Mouse (Mus musculus) embryo, embryonic 11 days (tissue): Measurements from ENCODE around the gene Armcx5.
A peak's percentile ranks its signal among the peaks of the same experiment; 100 is the strongest.
"Not testable (repeated sequence)": the region's sequence is repeated elsewhere in the genome, so short reads cannot be mapped to it uniquely, and the experiment has no call there.

Source experiments
- DNase-seq: peaks from one replicate; pipeline ENCODE4 v3.0.0-alpha.2; 2015

Armcx5 gene

GRCm38 (mm10) chrX:135742304-135743055 lies at the start of gene Armcx5, which contains the start of gene Gprasp1:
Armcx5 (plus strand) TSS chrX:135742733.
Gprasp1 (plus strand) TSS chrX:135742733.
- DNase-seq = peak; percentile 92

GRCm38 (mm10) chrX:135693633-135694032 lies 48.9 kb upstream of the Armcx5 start, which contains the start of gene Tcp11x2:
Tcp11x2 (minus strand) TSS chrX:135693790.
- DNase-seq = no peak

GRCm38 (mm10) chrX:135703111-135703510 lies 39.4 kb upstream of the Armcx5 start:
- DNase-seq = no peak

GRCm38 (mm10) chrX:135704349-135704748 lies 38.2 kb upstream of the Armcx5 start:
- no peak for DNase-seq

GRCm38 (mm10) chrX:135712845-135713244 lies 29.7 kb upstream of the Armcx5 start:
- DNase-seq = no peak

GRCm38 (mm10) chrX:135725161-135725560 lies 17.4 kb upstream of the Armcx5 start, which contains the start of gene Tmsb15a:
Tmsb15a (minus strand) TSS chrX:135725261.
- no peak for DNase-seq

GRCm38 (mm10) chrX:135738730-135739520 lies 3.6 kb upstream of the Armcx5 start:
- no peak for DNase-seq

GRCm38 (mm10) chrX:135743056-135743355 lies 473 bp downstream of the Armcx5 start:
- peak; percentile 5 for DNase-seq

- not testable (repeated sequence) for DNase-seq
These were observed 2.8 kb downstream of the Armcx5 start for GRCm38 (mm10) chrX:135745376-135745775.

GRCm38 (mm10) chrX:135752832-135753231 lies 10.3 kb downstream of the Armcx5 start:
- DNase-seq = peak; percentile 73

- peak; percentile 24 for DNase-seq
These were observed 19.2 kb downstream of the Armcx5 start for GRCm38 (mm10) chrX:135761707-135762106.

- no peak for DNase-seq
These were observed 25.6 kb downstream of the Armcx5 start for GRCm38 (mm10) chrX:135768043-135768548.

- no peak for DNase-seq
These were observed 26.0 kb downstream of the Armcx5 start for GRCm38 (mm10) chrX:135768565-135768964.

- DNase-seq = no peak
These were observed 49.0 kb downstream of the Armcx5 start for GRCm38 (mm10) chrX:135791536-135791935.

- peak; percentile 1 for DNase-seq
These were observed 49.8 kb downstream of the Armcx5 start for GRCm38 (mm10) chrX:135792326-135792725.

GRCm38 (mm10) chrX:135795591-135796304 lies 53.2 kb downstream of the Armcx5 start:
- peak; percentile 78 for DNase-seq

- peak; percentile 5 for DNase-seq
These were observed 54.0 kb downstream of the Armcx5 start for GRCm38 (mm10) chrX:135796305-135797211.
